Mouse (Mus musculus) frontal cortex, adult 2 months (tissue): ENCODE measurements around the gene Grik4. TPM values are rescaled to one million over a fixed set of nuclear protein-coding genes. Genes with fewer than 3 reads are reported as not detected.

Experiments
- DNase-seq, 2 experiments: peaks; one replicate each; pipeline ENCODE4 v3.0.0; 2022; ENCODE audit warnings: low spot score in 1 of 2; ENCODE audit errors: extremely low spot score in 1 of 2
- polyA plus RNA-seq: library from polyadenylated mRNA; depleted of rRNA; stranded (reverse); fragments of >200 nt; gene quantifications from 2 replicates; pipeline ENCODE4 v1.2.3, GENCODE M21; 2012

Gene Grik4
- polyA plus RNA-seq, 1 experiment = 10.4 TPM

DNA sequence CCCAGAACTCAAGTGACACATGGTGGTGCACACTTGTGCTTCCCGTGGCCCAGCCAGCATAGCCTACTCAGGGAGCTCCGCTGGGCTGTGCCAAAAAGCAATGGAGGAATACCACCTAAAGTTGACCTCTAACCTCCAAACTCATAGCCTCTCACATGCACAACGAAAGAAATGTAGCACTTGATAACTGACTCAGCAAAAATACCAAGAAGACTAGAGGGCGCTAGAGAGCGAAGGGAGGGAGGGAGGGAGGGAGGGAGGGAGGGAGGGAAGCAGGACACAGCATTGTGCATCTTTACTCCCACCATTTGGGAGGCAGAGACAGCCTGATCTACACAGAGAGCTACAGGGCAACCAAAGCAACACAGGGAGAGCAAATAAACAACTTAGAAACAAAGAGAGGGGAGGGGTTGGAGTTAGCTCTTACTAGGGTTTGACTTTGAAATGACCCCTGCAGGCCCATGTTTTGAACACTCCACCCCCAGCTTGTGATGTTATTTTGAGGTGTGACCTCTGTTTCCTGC, 185.5 kb downstream of the Grik4 start:
- no peak for DNase-seq

DNA sequence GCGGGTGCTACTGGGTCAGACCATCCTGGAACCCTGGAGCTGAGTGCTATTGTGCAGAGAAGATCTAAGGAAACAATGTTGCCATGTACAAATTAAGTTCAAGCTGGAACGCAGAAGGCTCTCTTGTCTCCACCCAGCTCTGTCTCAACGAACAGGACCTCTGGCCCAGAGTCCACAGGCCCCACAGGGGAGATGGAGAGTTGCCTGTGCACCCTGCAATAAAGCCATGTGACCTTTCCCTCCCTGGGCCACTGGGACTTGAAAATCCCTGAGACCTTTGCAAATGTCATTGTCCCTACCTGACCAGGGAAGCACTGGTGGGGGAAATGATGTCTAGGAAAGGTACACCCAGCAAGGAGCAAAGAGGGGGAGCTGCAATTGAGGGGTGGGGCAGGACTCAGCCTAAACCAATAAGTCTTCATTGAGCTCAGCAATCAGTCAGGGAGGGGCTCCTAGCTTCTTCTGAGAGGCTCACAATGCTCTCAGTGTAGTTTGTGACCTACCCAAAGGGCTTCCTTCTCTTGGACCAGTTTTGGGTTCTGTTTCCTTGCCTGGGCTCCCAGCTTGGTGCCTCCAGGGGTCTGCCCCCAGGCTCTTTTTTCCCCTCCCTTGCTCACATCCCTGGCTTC, 187.2 kb downstream of the Grik4 start:
- no peak for DNase-seq

DNA sequence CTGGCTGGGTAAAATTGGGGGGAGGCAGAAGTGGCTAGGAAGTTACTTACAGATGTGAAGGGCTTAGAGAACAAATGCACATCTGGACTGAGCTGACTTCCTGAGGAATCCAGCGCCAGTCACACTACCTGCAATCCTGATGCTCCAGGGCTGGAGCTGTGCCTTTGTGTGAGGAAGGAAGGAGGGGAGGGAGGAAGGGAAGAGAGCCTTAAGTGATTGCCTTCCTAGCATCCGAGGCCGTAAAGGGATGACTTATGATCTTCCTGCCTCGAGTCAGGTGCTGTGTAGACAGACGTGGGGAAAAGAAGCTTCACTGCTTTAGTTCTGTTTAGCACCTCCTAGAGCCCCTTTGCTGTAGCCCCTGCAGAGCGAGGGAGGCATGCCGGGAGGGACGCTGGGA, 189.6 kb downstream of the Grik4 start:
- DNase-seq = no peak

DNA sequence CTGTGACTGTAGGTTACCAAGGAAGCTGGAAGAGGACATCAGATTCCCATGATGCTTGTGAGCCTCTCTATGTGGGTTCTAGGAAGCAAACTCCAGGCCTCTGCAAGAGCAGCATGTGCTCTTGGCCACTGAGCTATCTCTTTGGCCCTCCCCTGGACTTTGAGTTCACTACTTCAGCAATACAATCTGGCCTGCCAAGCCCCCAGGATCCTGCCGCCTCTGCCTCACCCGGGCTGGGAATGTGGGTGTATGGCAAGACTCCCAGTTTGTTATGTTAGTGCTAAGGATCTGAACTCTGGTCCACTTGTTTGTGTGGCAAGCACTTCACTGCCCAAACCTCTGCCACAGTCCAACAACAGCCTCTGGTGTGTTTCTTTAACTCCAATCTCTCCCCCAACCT, 193.1 kb downstream of the Grik4 start:
- no peak for DNase-seq

DNA sequence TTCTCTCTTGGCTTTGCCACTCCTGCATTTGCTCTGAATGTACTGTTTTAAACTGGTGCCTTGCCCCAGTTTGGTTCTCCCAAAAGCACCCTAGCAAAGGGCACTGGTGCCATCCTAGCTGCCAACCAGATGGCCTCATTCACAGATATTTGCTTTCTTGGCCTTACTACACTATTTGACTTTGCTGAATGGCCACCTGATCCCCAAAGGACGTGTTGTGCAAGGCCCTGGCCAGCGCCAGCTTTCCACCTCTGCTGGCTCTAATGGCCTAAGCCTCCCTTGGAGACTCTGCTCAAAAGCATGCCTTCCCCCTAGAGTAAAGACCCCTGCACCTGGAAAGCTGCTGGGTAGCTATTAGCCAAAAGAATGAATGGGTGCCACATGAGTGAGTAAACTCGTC, 194.1 kb downstream of the Grik4 start:
- no peak for DNase-seq

DNA sequence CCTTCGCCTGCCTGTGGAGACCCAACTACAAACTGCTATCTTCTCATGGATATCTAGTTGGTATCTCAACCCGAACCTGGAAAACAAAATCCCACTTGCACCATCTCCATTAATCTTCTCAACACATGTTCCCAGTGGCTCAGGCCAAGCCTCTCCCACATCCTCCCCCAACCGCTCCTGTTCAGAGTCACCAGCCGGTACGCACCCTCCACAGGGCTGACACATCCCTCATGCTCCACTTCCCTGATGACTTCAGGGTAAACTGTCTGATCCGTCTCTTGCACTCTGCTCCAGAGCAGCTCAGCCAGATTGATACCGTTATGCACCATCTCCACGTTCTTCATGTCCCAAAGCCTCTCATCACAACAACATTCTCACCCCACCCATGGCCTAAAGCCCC, 198.3 kb downstream of the Grik4 start:
- DNase-seq = no peak

DNA sequence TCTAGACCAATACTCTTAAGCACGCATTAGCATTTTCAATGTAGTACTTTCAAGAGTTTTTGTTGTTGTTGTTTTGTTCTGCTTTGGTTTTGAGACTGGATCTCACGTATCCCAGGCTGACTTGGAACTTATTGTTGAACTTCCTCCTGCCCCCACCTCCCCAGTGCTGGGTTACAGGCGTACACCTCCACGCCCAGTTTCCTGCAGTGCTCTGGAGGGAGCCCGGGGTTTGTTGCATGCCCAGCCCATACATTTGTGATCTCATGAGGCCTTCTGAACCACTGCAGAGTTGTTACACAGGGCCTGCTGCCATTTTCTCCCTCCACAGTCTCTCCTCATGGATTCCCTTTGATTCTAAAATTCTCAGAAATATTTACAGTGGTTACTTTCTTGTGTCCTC, 201.9 kb downstream of the Grik4 start:
- no peak for DNase-seq

DNA sequence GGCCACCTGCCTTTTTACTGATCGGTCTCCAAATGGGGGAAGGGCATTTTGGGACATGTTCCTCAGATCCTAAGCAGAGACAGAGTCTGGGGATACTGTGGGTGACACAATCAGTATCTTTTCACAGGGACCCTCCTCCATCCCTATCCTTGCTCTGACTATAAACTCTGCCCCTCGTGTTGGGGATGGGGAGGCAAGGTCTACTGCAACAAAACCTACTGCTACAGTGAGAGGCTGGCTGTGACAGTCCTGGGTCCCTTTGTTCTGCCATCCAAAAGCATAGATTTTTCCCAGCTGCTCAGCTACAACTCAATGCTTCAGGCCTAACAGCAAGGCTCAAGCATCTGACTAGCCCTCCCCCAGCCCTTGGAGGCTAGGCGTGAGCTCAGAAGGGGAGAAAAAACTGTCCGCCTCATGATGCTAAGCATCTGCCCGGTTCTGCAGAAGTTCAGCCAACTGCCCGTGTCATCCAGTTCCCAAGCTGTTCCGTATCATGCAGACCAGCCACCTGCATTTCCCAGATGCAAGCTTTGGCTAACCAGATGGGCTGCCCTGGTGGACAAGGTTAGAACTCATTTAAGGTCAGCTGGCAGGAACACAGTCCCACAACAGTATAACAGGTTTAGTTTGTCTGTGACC, 207.5 kb downstream of the Grik4 start:
- no peak for DNase-seq

DNA sequence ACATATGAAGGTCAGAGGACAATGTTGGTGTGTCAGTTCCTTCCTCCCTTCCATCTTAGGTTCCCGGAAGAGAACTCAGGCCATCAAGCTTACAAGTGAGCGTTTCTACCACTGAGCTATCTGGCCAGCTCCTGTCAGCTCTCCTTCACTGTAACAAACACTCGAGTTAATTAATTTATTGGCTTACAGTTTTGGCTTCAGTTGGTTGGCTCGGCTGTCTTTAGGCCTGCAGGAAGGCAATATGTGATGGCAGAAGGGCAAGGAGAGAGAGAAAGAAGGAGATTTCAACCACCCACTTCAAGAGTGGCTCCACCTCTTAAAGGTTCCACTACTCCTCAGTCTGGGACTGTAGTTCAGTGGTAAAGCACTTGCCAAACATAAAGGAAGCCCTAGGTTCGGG, 209.2 kb downstream of the Grik4 start:
- no peak for DNase-seq

DNA sequence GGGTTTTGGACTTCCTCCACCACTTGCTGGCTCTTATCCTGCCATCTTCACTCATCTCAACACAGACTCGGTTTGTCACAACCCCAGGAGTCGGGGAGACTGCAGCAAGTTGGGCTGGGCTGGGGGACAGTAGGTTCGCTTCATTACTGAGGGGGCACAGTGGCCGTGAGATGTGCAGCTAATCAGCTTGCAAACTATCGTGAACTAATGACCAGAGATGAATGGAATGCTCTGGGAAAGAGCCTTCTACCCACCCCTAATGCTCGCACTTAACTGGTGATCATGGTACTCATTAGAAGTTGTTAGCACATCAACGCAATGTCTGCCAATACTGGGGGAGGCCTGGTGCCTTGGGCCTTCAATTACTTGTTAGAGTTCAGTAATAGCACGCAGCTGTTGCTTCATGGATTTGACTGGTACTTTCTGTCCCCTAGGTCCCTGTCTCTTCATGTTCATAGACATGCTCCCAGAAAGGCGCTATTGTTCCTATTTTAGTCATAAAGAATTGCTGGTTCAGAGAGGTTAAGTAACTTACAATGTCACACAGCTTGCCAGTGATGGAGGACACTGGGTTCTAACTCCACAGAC, 211.5 kb downstream of the Grik4 start:
- no peak for DNase-seq

DNA sequence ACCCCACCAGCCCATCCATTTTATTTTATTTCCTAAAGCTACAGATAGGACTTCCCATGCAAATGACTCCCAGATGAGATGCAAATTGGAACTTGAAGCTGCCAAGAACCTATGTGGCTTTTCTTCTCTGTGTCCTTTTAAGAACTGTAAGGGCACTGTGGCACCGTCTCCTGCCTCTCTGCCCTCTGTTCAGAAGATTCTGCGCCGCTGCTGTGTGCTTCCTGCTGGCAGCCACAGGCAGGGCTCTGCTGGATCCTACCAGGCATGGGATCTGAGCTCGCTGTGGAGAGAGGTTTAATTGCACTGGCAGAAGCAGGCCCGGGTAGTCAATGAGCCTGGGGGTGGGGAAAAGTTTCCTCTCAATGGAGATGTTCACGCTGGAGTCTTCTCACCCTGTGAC, 215.8 kb downstream of the Grik4 start:
- DNase-seq = no peak

DNA sequence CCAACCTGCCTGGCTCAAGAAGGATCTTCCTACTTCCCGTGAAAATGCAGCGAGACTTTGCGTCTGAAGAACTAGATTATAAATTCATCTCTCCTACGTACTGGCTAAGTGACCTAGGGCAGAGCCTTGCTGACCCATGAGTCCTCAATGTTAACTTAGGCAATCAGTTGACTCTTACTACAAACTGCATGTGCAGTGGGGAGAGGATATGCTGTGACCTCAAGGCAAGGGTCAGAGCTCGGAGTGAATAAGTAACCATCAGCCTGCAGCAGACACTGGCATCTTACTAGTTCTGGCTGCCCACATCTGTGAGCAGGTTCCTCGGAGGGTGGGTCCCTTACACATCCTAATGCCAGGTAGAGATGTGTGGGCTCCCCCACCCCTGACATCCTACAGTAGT, 216.6 kb downstream of the Grik4 start:
- DNase-seq = no peak

DNA sequence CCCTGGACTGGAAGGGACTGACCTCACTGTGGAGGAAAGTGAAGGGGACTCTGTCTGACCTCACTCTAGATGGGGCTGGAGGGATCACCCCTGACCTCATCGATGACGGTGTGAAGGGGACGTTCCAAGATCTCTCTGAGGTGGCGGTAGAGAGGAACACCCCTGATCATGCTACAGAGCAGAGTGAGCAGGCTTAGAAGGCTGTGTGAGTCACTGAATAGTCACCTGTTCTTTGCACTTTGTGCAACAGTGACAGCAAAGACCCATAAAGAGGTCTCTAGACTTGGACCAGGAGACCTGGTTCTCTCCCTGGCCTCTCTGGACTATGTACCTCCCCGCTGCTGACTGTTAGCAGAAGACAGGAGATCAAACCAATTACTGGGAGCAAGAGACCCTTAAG, 217.1 kb downstream of the Grik4 start:
- DNase-seq = no peak

DNA sequence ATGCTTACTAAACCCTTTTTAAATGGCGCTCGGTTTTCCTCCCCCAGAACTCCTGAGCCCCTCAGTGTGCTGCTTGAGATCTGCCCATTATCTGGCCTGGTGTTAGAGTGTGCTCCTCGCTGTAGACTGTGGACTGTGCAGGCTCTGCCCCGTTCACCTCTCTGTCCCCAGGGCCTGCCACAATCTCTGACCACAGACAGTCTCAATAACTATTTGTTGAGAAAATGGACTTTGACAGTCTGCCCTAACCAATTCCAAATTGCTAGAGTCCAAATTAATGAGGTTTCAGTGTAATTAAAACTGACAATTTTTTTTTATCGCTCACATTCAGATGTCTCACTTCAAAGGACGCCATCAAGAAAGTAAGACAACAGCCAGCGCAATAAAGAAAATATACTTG, 220.2 kb downstream of the Grik4 start:
- no peak for DNase-seq

DNA sequence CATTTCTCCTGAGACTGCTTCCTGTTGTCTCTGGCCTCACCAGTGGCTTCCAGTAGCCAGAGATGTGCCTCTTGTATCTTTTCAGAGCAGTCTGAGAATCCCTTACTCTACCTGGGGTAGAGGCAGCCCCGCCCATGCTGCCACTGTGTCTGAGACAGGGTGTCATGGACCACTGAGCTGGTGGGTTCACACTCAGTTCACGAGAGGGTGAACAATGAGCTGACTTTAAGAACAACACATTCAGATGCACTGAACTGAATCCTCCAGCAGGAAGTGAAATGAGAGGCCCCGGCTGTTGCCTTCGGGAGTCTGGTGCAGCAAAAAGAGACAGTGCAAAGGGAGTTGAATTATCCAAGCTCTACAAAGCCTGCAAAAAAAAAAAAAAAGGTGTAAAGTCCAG, 221.8 kb downstream of the Grik4 start:
- no peak for DNase-seq

DNA sequence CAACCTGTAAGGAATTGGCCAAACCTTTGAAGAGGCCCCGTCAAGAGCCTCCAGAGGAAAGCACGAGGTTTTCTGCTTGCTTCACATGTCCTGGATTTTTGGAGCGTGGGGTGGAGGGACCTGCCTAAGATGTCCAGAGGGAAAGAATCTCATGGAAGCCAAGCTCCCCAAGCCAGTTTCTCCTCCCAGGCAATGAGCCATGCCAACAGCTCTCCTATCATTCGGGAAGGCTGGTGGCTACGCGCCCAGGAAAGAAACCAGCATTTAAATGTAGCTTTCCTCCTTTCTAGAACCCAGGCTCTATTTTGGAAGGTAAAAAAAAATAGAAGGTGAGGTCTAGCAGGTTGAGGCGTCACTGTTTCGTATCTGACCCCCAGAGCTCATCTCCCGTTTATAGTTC, 222.6 kb downstream of the Grik4 start:
- DNase-seq = peak in 1 of 2 experiments; percentile 43

DNA sequence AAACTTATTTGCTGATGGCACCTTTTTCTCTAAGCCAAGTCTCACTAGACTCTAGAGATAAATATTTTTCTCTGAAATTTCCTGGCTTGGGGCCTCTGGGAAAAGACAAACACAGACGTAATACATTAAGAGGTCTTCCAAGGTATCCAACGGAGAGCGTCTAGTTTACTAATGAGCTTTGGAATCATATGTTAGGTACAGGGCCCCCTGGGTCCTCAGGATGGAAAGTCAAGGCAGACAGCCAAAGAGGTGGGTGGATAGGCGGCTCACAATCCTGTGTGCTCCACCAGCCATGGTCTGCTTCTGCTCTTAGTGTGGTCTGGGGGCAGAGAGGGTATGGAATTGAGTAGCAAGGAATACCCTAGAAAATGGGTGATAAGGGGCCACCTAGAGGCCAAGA, 223.1 kb downstream of the Grik4 start:
- DNase-seq = no peak

DNA sequence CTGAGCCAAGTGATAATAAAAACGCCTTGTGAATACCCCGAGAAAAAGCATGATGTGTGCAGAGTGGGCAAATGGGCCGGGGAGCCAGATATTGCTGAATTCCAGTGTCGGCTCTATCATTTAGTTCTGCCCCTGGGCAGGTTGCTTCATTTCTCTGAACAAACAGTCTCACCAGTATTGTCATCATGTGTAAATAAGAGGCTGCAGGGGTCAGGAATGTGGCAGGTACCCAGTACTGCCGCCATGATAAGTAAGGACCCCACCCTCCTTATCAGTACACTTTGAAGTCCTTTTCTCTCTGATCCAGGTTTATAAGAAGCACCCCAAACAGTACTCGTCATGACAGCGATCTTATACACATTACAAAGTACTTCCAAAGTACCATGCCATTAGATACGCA, 230.4 kb downstream of the Grik4 start:
- no peak for DNase-seq

DNA sequence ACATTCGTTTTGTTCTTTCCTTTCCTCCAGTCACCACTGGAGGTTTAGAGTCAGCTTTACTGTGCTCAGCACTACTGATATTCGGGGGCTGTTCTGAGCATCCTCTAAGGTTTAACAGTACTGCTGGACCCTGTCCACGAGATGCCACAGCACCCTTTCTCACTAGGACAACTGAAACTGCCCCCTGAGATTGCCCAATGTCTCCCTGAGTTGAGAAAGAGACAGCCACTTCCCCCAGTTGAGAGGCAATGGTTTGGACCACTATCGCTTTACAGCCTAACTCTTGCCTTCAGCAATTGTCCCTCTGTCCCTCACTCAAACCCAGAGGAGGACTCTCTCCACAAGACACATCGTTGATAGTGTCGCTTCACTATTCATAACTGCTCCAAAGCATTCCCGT, 238.4 kb downstream of the Grik4 start:
- DNase-seq = no peak

DNA sequence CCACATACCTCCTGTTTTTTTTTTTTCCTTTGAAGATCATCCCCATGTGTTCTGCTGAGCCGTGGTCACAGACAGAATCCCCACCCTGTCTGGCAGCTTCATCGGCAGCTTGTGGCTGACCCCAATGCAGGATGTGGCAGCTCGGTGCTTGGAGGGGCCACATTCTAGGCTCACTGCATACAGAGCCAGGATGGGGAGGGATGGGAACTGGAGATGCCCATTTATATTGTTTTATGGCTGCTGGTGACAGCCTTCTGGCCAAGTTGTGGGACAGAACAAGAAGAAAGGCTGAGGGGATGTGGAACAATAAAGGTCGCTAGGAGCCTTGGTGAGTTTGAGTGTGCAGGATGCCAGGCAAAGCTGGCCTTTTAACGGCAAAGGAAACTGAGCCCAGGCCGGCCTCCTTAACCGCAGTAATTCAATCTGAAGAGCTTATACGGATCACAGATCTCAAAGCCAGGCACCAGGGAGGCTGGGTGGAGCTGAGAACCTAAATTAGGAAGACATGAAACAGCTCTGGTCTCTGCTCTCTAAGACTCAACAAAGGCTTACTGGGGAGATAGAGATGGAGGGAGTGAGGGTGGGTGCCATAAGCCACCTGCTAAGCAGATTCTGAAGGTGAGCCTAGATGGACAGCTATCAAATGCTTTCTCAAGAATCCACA, 241.0 kb downstream of the Grik4 start:
- no peak for DNase-seq

DNA sequence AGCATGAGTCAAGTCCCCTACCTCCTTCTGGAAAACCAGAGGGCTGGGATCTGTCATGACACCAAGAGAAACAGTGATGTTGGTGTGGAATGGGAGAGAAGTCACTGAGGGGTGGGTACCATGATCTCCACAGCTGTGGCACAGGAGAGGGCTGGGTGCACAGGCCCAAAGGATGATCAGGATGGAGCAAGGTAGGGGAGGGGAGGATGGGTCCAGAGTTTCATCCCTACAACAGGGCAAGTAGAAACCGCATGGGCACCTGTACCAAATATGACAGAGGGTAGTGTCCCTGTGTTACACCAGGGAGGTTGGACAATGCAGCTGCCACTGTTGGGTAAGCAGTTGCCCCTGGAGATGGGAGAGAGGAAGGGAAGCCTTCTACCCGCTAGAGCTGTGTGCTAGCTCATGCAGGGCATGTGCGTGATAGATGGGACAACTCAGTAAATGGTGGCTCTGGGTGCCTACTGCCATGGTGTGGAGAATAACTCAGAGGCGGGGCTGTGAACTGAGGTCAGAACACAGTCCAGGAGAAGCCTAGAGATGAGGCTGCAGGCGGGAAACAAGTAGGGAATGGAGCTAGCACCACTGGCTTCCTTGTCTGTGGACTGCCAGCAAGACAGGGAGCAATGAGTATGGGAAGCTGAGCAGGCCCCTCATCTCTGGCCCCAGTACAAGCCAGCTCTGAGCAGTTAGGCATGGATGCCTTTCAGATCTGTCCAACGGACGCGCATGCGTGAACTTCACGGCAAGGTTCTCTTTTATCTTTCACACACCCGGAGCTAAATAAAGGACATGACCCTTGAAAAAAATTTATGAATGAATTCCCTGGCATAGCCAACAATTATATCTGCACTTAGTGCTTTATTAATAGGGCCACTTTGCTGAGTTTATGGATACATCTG, 241.8 kb downstream of the Grik4 start:
- DNase-seq = no peak
